Mouse (Mus musculus): ENCODE results near the gene Psip1. TPM values are rescaled to one million over a fixed set of nuclear protein-coding genes. Genes with fewer than 3 reads are reported as not detected.
"Not testable (repeated sequence)": the region's sequence is repeated elsewhere in the genome, so short reads cannot be mapped to it uniquely, and the experiment has no call there.

The Psip1 gene
- polyA plus RNA-seq, 1 experiment from 2014 or later, result 364 TPM

- not testable (repeated sequence) for H3K9ac ChIP-seq; H3K36me3 ChIP-seq; ATAC-seq (ENCODE audit: low FRiP score); H3K27me3 ChIP-seq; H3K4me1 ChIP-seq; H3K9me3 ChIP-seq (replicated peaks); H3K27ac ChIP-seq; H3K4me2 ChIP-seq (replicated peaks); H3K4me3 ChIP-seq
- 93% methylated on average over 5 of the region's 5 CpGs for WGBS
Measured at GRCm38 (mm10) chr4:83497013-83497412, 10.8 kb upstream of the Psip1 start.

DNA sequence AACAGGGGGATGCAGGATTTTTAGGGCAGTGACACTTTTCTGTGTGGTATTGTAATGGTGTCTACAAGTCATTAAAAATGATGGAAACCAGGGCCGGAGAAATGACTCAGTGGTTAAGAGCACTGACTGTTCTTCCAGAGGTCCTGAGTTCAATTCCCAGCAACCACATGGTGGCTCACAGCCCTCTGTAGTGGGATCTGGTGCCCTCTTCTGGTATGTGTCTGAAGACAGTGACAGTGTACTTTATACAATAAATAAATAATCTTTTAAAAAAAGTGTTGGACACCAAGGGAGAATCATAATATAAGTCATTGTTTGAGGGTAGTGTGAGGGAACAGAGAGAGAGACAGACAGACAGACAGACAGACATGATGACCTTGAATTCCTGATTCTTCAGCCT lies 6.9 kb upstream of the Psip1 start:
- H3K27ac ChIP-seq, result no peak overlapping the region
- no peak overlapping the region for H3K9ac ChIP-seq
- no peak overlapping the region for H3K4me3 ChIP-seq
- H3K36me3 ChIP-seq, result no peaks in the 10 kb centered on the region
- no peak overlapping the region for H3K4me2 ChIP-seq (replicated peaks)
- WGBS, result 84% methylated on average over 1 of the region's 1 CpGs
- ATAC-seq (ENCODE audit: low FRiP score), result no peak
- H3K9me3 ChIP-seq (replicated peaks), result no peaks in the 10 kb centered on the region
- H3K4me1 ChIP-seq, result peaks cover 6% of the 10 kb centered on the region; the same call in 1 of the 2 replicates
- no peaks in the 10 kb centered on the region for H3K27me3 ChIP-seq

GRCm38 (mm10) chr4:83489121-83489520 lies 2.9 kb upstream of the Psip1 start:
- Histone ChIP-seq H3K36me3 (no peaks in the 10 kb centered on the region), H3K9ac (no peak overlapping the region), H3K4me1 (peaks cover 22% of the 10 kb centered on the region), H3K9me3 (replicated peaks) (no peaks in the 10 kb centered on the region), H3K27ac (no peak overlapping the region), H3K4me2 (replicated peaks) (no peak overlapping the region), H3K4me3 (no peak overlapping the region), H3K27me3 (no peaks in the 10 kb centered on the region)
- WGBS, result 24% methylated on average over 5 of the region's 5 CpGs
- ATAC-seq (ENCODE audit: low FRiP score), result no peak

DNA sequence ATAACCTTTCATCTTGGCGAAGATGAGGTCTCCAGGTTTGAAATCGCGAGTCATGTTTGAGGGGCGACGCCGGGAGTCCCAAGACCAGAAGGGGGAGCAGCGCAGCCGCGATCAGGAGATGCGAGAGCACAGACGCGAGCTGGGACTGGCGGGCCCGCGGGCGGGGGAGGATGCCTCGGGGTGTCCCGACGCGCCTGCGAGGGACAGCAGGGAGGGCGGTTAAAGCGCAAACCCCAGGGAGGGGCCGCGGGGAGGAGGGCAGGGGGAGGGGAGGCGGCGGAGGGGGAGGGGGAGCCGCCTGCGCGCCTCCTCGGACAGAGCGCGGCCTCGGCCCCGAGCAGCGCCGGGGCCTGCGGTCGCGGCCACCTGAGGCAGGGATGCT lies 533 bp downstream of the Psip1 start:
- Histone ChIP-seq H3K9ac (peak overlapping the region; percentile 94), H3K4me1 (peaks cover 24% of the 10 kb centered on the region), H3K27ac (peak overlapping the region; percentile 98), H3K36me3 (peaks cover 18% of the 10 kb centered on the region), H3K9me3 (replicated peaks) (no peaks in the 10 kb centered on the region), H3K27me3 (no peaks in the 10 kb centered on the region), H3K4me3 (peak overlapping the region; percentile 78), H3K4me2 (replicated peaks) (peak overlapping the region; percentile 65)
- WGBS, result under 1% methylated on average over 18 of the region's 40 CpGs
- peak; percentile 85 for ATAC-seq (ENCODE audit: low FRiP score)

GRCm38 (mm10) chr4:83485250-83485649 lies 1.0 kb downstream of the Psip1 start:
- ATAC-seq (ENCODE audit: low FRiP score), result no peak
- Histone ChIP-seq H3K4me3 (peak overlapping the region; percentile 78), H3K9me3 (replicated peaks) (no peaks in the 10 kb centered on the region), H3K4me2 (replicated peaks) (peak overlapping the region; percentile 65), H3K36me3 (peaks cover 20% of the 10 kb centered on the region), H3K9ac (peak overlapping the region; percentile 94), H3K27ac (peak overlapping the region; percentile 98), H3K27me3 (no peaks in the 10 kb centered on the region), H3K4me1 (peaks cover 24% of the 10 kb centered on the region)
- WGBS, result 22% methylated on average over 12 of the region's 12 CpGs

- H3K4me1 ChIP-seq, result no peaks in the 10 kb centered on the region
Measured at GRCm38 (mm10) chr4:83468208-83468607, 18.1 kb downstream of the Psip1 start.

DNA sequence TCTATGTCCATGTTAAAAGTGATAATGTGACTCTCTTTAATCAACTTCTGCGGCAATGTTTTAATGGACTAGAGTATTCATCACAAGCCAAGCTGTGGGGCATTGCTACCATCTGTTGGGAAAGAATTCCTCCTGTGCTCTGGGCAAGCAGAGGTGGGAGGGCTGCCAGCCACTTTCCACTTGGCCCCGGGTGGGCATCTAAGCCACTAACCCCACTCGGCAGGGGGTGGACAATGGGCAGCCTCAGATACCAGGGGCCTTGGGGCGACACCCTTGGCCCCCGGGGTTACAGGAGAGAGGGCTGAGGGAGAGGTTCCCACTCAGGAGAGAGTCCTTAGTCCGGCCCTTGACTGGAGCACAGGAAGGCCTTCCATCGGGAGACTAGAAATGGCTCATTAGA lies 18.6 kb downstream of the Psip1 start:
- no peak overlapping the region for H3K4me3 ChIP-seq
- H3K4me1 ChIP-seq, result no peaks in the 10 kb centered on the region
- no peaks in the 10 kb centered on the region for H3K27me3 ChIP-seq
- ATAC-seq (ENCODE audit: low FRiP score), result no peak
- no peak overlapping the region for H3K27ac ChIP-seq
- no peaks in the 10 kb centered on the region for H3K9me3 ChIP-seq (replicated peaks)
- H3K36me3 ChIP-seq, result peaks cover 72% of the 10 kb centered on the region
- no peak overlapping the region for H3K9ac ChIP-seq
- no peak overlapping the region for H3K4me2 ChIP-seq (replicated peaks)
- 86% methylated on average over 7 of the region's 7 CpGs for WGBS

More at GRCm38 (mm10) chr4:83468208-83468607, 18.1 kb downstream of the Psip1 start:
- Histone ChIP-seq H3K27me3 (no peaks in the 10 kb centered on the region), H3K9ac (no peak overlapping the region), H3K36me3 (peaks cover 70% of the 10 kb centered on the region), H3K9me3 (replicated peaks) (no peaks in the 10 kb centered on the region), H3K4me3 (no peak overlapping the region), H3K27ac (no peak overlapping the region; the same call in 1 of the 2 replicates), H3K4me2 (replicated peaks) (no peak overlapping the region)
- no peak for ATAC-seq (ENCODE audit: low FRiP score)
- 71% methylated on average over 3 of the region's 3 CpGs for WGBS

- Histone ChIP-seq H3K4me2 (replicated peaks) (no peak overlapping the region), H3K36me3 (peaks cover 58% of the 10 kb centered on the region), H3K27me3 (no peaks in the 10 kb centered on the region), H3K9ac (no peak overlapping the region), H3K4me3 (no peak overlapping the region), H3K27ac (no peak overlapping the region), H3K4me1 (no peaks in the 10 kb centered on the region), H3K9me3 (replicated peaks) (no peaks in the 10 kb centered on the region)
- ATAC-seq (ENCODE audit: low FRiP score), result no peak
- 95% methylated on average over 7 of the region's 7 CpGs for WGBS
Measured at GRCm38 (mm10) chr4:83464827-83465226, 21.4 kb downstream of the Psip1 start.

DNA sequence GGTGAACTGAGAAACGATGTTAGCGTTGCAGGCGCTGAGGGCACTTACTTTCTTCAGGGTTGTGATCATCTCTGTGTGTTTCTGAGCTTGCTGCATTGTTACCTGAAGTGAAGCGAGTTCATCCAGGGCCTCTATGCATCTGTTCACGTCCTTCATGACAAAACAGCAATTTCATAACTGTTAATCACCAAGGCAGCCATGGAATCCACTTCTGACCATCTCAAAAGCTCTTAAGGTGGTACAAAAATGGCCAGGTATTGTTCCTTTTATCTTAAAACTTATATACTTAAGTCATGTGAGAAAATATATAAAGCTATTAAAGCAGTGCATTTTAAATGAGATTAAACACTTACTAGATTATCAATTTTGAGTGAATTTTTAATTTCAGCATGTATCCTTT lies 26.2 kb downstream of the Psip1 start:
- H3K4me3 ChIP-seq, result no peak overlapping the region
- no peak overlapping the region for H3K4me2 ChIP-seq (replicated peaks)
- H3K27ac ChIP-seq, result no peak overlapping the region
- H3K9me3 ChIP-seq (replicated peaks), result no peaks in the 10 kb centered on the region
- ATAC-seq (ENCODE audit: low FRiP score), result no peak
- H3K36me3 ChIP-seq, result peaks cover 71% of the 10 kb centered on the region
- H3K27me3 ChIP-seq, result no peaks in the 10 kb centered on the region
- 93% methylated on average over 5 of the region's 5 CpGs for WGBS
- no peaks in the 10 kb centered on the region for H3K4me1 ChIP-seq
- H3K9ac ChIP-seq, result no peak overlapping the region

DNA sequence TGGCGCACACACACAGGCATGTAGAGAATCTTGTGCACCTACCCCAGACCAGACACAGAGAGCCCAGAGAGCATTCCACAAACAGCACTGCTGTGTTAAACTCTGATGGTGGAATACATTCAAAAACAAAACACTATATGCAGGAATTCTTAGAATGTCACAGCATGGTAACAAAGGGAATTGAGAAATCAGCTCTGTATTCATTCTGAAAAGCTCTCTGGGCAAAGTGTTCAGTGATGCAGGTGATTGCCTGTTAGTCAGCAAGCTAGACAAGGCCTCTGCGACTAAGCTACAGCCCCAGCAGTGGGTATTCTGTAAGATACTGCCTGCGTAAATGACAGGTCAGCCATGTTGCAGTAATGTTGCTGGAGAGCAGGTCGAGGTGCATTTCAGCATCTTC lies 35.5 kb downstream of the Psip1 start:
- H3K9ac ChIP-seq, result no peak overlapping the region
- H3K9me3 ChIP-seq (replicated peaks), result no peaks in the 10 kb centered on the region
- no peak overlapping the region for H3K4me2 ChIP-seq (replicated peaks)
- H3K27me3 ChIP-seq, result no peaks in the 10 kb centered on the region
- 92% methylated on average over 4 of the region's 4 CpGs for WGBS
- H3K4me3 ChIP-seq, result no peak overlapping the region
- H3K27ac ChIP-seq, result no peak overlapping the region
- no peaks in the 10 kb centered on the region for H3K4me1 ChIP-seq
- no peak for ATAC-seq (ENCODE audit: low FRiP score)
- peaks cover 54% of the 10 kb centered on the region for H3K36me3 ChIP-seq

GRCm38 (mm10) chr4:83441050-83441449 lies 45.2 kb downstream of the Psip1 start:
- no peak for ATAC-seq (ENCODE audit: low FRiP score)
- Histone ChIP-seq H3K4me2 (replicated peaks) (no peak overlapping the region), H3K9me3 (replicated peaks) (no peaks in the 10 kb centered on the region), H3K4me1 (no peaks in the 10 kb centered on the region), H3K27ac (no peak overlapping the region), H3K4me3 (no peak overlapping the region), H3K9ac (no peak overlapping the region), H3K36me3 (peaks cover 43% of the 10 kb centered on the region), H3K27me3 (no peaks in the 10 kb centered on the region)
- 92% methylated on average over 4 of the region's 4 CpGs for WGBS

DNA sequence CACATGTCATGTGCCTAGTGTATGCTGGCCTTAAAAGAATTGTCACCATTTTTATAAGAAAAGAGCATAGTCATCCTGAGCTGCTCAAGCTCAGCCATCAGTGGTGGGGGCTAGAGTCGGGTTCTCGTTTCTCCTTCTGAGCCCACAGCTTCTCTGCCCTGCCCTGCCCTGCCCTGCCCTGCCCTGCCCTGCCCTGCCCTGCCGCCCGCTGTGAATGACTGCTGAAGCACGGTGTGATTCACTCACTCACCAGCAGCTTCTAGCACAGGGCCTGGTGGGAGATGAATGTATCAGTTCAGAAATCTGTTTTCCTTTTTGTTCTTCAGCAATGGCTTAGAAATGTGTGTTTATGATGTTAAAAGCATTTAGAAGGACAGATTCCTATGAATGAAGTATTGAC lies 47.2 kb downstream of the Psip1 start:
- no peak overlapping the region for H3K27ac ChIP-seq
- H3K9me3 ChIP-seq (replicated peaks), result no peaks in the 10 kb centered on the region
- H3K4me3 ChIP-seq, result no peak overlapping the region
- H3K27me3 ChIP-seq, result no peaks in the 10 kb centered on the region
- no peak overlapping the region for H3K9ac ChIP-seq
- H3K36me3 ChIP-seq, result peaks cover 62% of the 10 kb centered on the region
- H3K4me2 ChIP-seq (replicated peaks), result no peak overlapping the region
- WGBS, result 49% methylated on average over 5 of the region's 5 CpGs
- H3K4me1 ChIP-seq, result no peaks in the 10 kb centered on the region
- no peak for ATAC-seq (ENCODE audit: low FRiP score)

DNA sequence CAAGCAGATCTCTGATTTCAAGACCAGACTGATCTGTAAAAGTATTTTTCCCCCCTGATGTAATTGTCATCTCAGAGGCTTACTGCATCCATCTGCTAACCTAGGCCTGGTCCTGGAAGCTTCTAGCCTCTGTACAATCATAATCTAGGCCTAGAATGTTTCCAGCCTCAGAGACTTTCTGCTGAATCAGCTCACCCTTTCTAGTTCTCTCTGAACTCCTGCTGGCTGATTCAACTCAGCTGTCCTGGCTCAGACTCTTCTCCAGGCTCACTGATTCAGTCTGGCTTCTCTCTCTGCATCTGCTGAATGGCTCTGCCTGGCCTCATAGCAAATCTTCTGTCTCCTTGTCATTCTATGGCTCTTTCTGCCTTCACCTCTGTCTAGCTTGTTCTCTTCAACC lies 48.1 kb downstream of the Psip1 start:
- no peak overlapping the region for H3K4me2 ChIP-seq (replicated peaks)
- no peak for ATAC-seq (ENCODE audit: low FRiP score)
- H3K27ac ChIP-seq, result no peak overlapping the region
- H3K4me3 ChIP-seq, result no peak overlapping the region
- H3K27me3 ChIP-seq, result no peaks in the 10 kb centered on the region
- H3K9ac ChIP-seq, result no peak overlapping the region
- peaks cover 71% of the 10 kb centered on the region for H3K36me3 ChIP-seq
- no peaks in the 10 kb centered on the region for H3K4me1 ChIP-seq
- no peaks in the 10 kb centered on the region for H3K9me3 ChIP-seq (replicated peaks)
